Mouse (Mus musculus): Measurements from ENCODE around the gene Tfap2a.

Tfap2a gene

GRCm38 (mm10) chr13:40713241-40713640 is 24.9 kb downstream of the Tfap2a start:
- DNase-seq (ENCODE audit: low spot score in 2 of 2) = no peak

GRCm38 (mm10) chr13:40712526-40712832 is 25.7 kb downstream of the Tfap2a start:
- DNase-seq (ENCODE audit: low spot score in 2 of 2) = no peak

- DNase-seq (ENCODE audit: low spot score in 2 of 2) = no peak
Measured at GRCm38 (mm10) chr13:40711661-40712525, 26.3 kb downstream of the Tfap2a start.

- no peak for DNase-seq (ENCODE audit: low spot score in 2 of 2)
Measured at GRCm38 (mm10) chr13:40710062-40710342, 28.2 kb downstream of the Tfap2a start.

GRCm38 (mm10) chr13:40709321-40710061 is 28.7 kb downstream of the Tfap2a start:
- no peak for DNase-seq (ENCODE audit: low spot score in 2 of 2)

GRCm38 (mm10) chr13:40708913-40709312 is 29.3 kb downstream of the Tfap2a start:
- no peak for DNase-seq (ENCODE audit: low spot score in 2 of 2)

GRCm38 (mm10) chr13:40708271-40708670 is 29.9 kb downstream of the Tfap2a start:
- no peak for DNase-seq (ENCODE audit: low spot score in 2 of 2)

- no peak for DNase-seq (ENCODE audit: low spot score in 2 of 2)
Measured at GRCm38 (mm10) chr13:40707646-40708045, 30.5 kb downstream of the Tfap2a start.

- no peak for DNase-seq (ENCODE audit: low spot score in 2 of 2)
Measured at GRCm38 (mm10) chr13:40706612-40707011, 31.6 kb downstream of the Tfap2a start.

GRCm38 (mm10) chr13:40705821-40706425 is 32.3 kb downstream of the Tfap2a start:
- no peak for DNase-seq (ENCODE audit: low spot score in 2 of 2)

GRCm38 (mm10) chr13:40704864-40705455 is 33.2 kb downstream of the Tfap2a start:
- no peak for DNase-seq (ENCODE audit: low spot score in 2 of 2)

- DNase-seq (ENCODE audit: low spot score in 2 of 2) = no peak
Measured at GRCm38 (mm10) chr13:40703982-40704501, 34.1 kb downstream of the Tfap2a start.

GRCm38 (mm10) chr13:40703123-40703797 is 34.9 kb downstream of the Tfap2a start:
- DNase-seq (ENCODE audit: low spot score in 2 of 2) = no peak

GRCm38 (mm10) chr13:40702361-40703122 is 35.6 kb downstream of the Tfap2a start:
- DNase-seq (ENCODE audit: low spot score in 2 of 2) = no peak

- no peak for DNase-seq (ENCODE audit: low spot score in 2 of 2)
Measured at GRCm38 (mm10) chr13:40701691-40702090, 36.5 kb downstream of the Tfap2a start.

- no peak for DNase-seq (ENCODE audit: low spot score in 2 of 2)
Measured at GRCm38 (mm10) chr13:40685790-40686189, 52.4 kb downstream of the Tfap2a start.

- DNase-seq (ENCODE audit: low spot score in 2 of 2) = no peak
Measured at GRCm38 (mm10) chr13:40676730-40677129, 61.4 kb downstream of the Tfap2a start.
